Mouse (Mus musculus) lung, adult 2 months (tissue): ENCODE results near the gene Lgi1.

Experiments used
- CTCF ChIP-seq: fragments of 200-500 bp; IDR thresholded peaks from 2 replicates; pipeline ENCODE4 v1.5.1; 2011; ENCODE audit warnings: mild to moderate bottlenecking, low read length, control low read depth; ENCODE audit not compliant: insufficient read depth
- POLR2A ChIP-seq: fragments of 200-500 bp; IDR thresholded peaks from 2 replicates; pipeline ENCODE4 v1.6.1; 2011; ENCODE audit warnings: low read depth, mild to moderate bottlenecking, control low read depth, low read length, borderline replicate concordance; ENCODE audit errors: extremely low read depth

- TF ChIP-seq CTCF = no peak
- no peak for TF ChIP-seq POLR2A
Observed at GRCm38 (mm10) chr19:38237834-38238212, 26.5 kb upstream of the Lgi1 start.
